Mouse (Mus musculus) layer of hippocampus, adult 8-10 months (tissue): ENCODE results near the gene Cyp19a1. TPM values are rescaled to one million over a fixed set of nuclear protein-coding genes. Genes with fewer than 3 reads are reported as not detected.

ENCODE experiments used
- DNase-seq, 2 experiments: peaks; one replicate each; pipeline ENCODE4 v3.0.0; 2022; ENCODE audit warnings: low spot score in 2 of 2
- total RNA-seq, 4 experiments: library from RNA; stranded (reverse); gene quantifications; 2 replicates each; pipeline ENCODE4 v1.2.4; 2022

The Cyp19a1 gene
- total RNA-seq, 4 experiments from 2014 or later = 0.27 TPM; not detected in 3

- DNase-seq = no peak
Observed at GRCm38 (mm10) chr9:54180216-54180615, 87.7 kb downstream of the Cyp19a1 start.

- DNase-seq = peak; percentile 19 to 23
Observed at GRCm38 (mm10) chr9:54169489-54169888, 98.4 kb downstream of the Cyp19a1 start.

- no peak for DNase-seq
Observed at GRCm38 (mm10) chr9:54168425-54168824, 99.5 kb downstream of the Cyp19a1 start.

- no peak for DNase-seq
Observed at GRCm38 (mm10) chr9:54163117-54163516, 104.8 kb downstream of the Cyp19a1 start.

- DNase-seq = no peak
Observed at GRCm38 (mm10) chr9:54153679-54154078, 114.2 kb downstream of the Cyp19a1 start.

- no peak for DNase-seq
Observed at GRCm38 (mm10) chr9:54139191-54139590, 128.7 kb downstream of the Cyp19a1 start.

Other genes with a start within 250 kb of the Cyp19a1 start
- 10 to 100 TPM; 23.4 to 34.7 (median 26.4) TPM for gene Tnfaip8l3, start 199.7 kb downstream of the Cyp19a1 start, total RNA-seq
- gene Gldn, start 18.4 kb upstream of the Cyp19a1 start, total RNA-seq = 1 to 10 TPM in 2 of 4 experiments, under 1 TPM in 2; 0.93 to 4.7 (median 2.0) TPM
- 100 to 1,000 TPM; 184 to 220 (median 198) TPM for gene Dmxl2, start 233.5 kb upstream of the Cyp19a1 start, total RNA-seq